Mouse (Mus musculus): ENCODE results near the gene Map4k1.

DNA sequence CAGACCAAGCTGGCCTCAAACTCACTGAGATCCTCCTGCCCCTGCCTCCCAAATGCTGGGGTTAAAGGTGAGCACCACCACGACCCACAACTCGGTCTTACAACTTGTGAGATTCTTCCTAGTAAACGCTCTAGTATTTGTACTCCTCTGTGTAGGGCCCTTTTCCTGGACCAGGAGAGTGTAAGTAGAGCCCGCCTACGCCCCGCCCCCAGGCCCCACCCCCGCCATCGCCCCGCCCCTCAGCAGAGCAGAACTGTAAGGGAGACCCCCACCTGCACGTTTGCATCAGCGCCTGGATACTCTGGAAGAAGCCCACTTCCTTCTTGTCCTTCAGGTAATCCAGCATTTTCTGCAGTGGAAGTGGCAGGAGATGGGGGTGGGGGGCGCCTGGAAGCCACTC lies 64.7 kb downstream of the Map4k1 start:
- TF ChIP-seq POLR2A (IDR thresholded peaks at IDR 0.05; ENCODE audit: borderline replicate concordance, extremely low read depth, low read depth, low read length), result no peak
- no peak for TF ChIP-seq CTCF (IDR thresholded peaks at IDR 0.05; ENCODE audit: insufficient read depth, low read length)
